Mouse (Mus musculus): ENCODE data around the gene Liph. TPM values are rescaled to one million over a fixed set of nuclear protein-coding genes. Genes with fewer than 3 reads are reported as not detected.
A peak's percentile ranks its signal among the peaks of the same experiment; 100 is the strongest.

Liph gene
- polyA plus RNA-seq, 1 experiment = 2.8 TPM

GRCm38 (mm10) chr16:22009099-22009584 is 13.7 kb upstream of the Liph start, which contains the start of gene Senp2:
TSS of gene Senp2 (plus strand) at chr16:22009484.
- Histone ChIP-seq H3K4me1 (ENCODE audit: control insufficient read depth, insufficient read depth, low read length) (peaks cover 2% of the 10 kb centered on the region), H3K36me3 (ENCODE audit: control insufficient read depth, insufficient read depth, low read length) (peaks cover 1% of the 10 kb centered on the region; the same call in 1 of the 2 replicates), H3K4me3 (ENCODE audit: control insufficient read depth, low read depth, low read length) (peak within 1 kb of the TSS; percentile 90), H3K27ac (ENCODE audit: control insufficient read depth, insufficient read depth, low read depth, low read length) (peak within 1 kb of the TSS; percentile 87), H3K27me3 (ENCODE audit: control insufficient read depth, insufficient read depth, low read length) (no peaks in the 10 kb centered on the region)
- no peak for TF ChIP-seq CTCF (IDR thresholded peaks at IDR 0.05; ENCODE audit: control insufficient read depth, insufficient read depth, insufficient replicate concordance, low read depth, low read length)
- TF ChIP-seq POLR2A (IDR thresholded peaks at IDR 0.05; ENCODE audit: control insufficient read depth, low read depth, low read length) = no peak; the same call in 1 of the 2 replicates

GRCm38 (mm10) chr16:22001606-22002005 is 6.1 kb upstream of the Liph start:
- H3K27ac ChIP-seq (ENCODE audit: control insufficient read depth, insufficient read depth, low read depth, low read length) = no peak overlapping the region
- no peak for TF ChIP-seq POLR2A (IDR thresholded peaks at IDR 0.05; ENCODE audit: control insufficient read depth, low read depth, low read length)
- no peak for TF ChIP-seq CTCF (IDR thresholded peaks at IDR 0.05; ENCODE audit: control insufficient read depth, insufficient read depth, insufficient replicate concordance, low read depth, low read length)
- no peak overlapping the region for H3K4me3 ChIP-seq (ENCODE audit: control insufficient read depth, low read depth, low read length)
- no peaks in the 10 kb centered on the region for H3K4me1 ChIP-seq (ENCODE audit: control insufficient read depth, insufficient read depth, low read length)
- no peaks in the 10 kb centered on the region for H3K36me3 ChIP-seq (ENCODE audit: control insufficient read depth, insufficient read depth, low read length)
- H3K27me3 ChIP-seq (ENCODE audit: control insufficient read depth, insufficient read depth, low read length) = no peaks in the 10 kb centered on the region

GRCm38 (mm10) chr16:22001172-22001571 is 5.7 kb upstream of the Liph start:
- H3K4me1 ChIP-seq (ENCODE audit: control insufficient read depth, insufficient read depth, low read length) = no peaks in the 10 kb centered on the region
- TF ChIP-seq POLR2A (IDR thresholded peaks at IDR 0.05; ENCODE audit: control insufficient read depth, low read depth, low read length) (no peak), CTCF (IDR thresholded peaks at IDR 0.05; ENCODE audit: control insufficient read depth, insufficient read depth, insufficient replicate concordance, low read depth, low read length) (no peak)
- H3K36me3 ChIP-seq (ENCODE audit: control insufficient read depth, insufficient read depth, low read length) = no peaks in the 10 kb centered on the region
- H3K4me3 ChIP-seq (ENCODE audit: control insufficient read depth, low read depth, low read length) = no peak overlapping the region
- H3K27me3 ChIP-seq (ENCODE audit: control insufficient read depth, insufficient read depth, low read length) = no peaks in the 10 kb centered on the region
- no peak overlapping the region for H3K27ac ChIP-seq (ENCODE audit: control insufficient read depth, insufficient read depth, low read depth, low read length)

GRCm38 (mm10) chr16:21999941-22000690 is 4.7 kb upstream of the Liph start:
- TF ChIP-seq CTCF (IDR thresholded peaks at IDR 0.05; ENCODE audit: control insufficient read depth, insufficient read depth, insufficient replicate concordance, low read depth, low read length) = no peak
- TF ChIP-seq POLR2A (IDR thresholded peaks at IDR 0.05; ENCODE audit: control insufficient read depth, low read depth, low read length) = no peak

GRCm38 (mm10) chr16:21998061-21998460 is 2.6 kb upstream of the Liph start:
- TF ChIP-seq CTCF (IDR thresholded peaks at IDR 0.05; ENCODE audit: control insufficient read depth, insufficient read depth, insufficient replicate concordance, low read depth, low read length) = no peak
- no peak for TF ChIP-seq POLR2A (IDR thresholded peaks at IDR 0.05; ENCODE audit: control insufficient read depth, low read depth, low read length)
- H3K27ac ChIP-seq (ENCODE audit: control insufficient read depth, insufficient read depth, low read depth, low read length) = no peak overlapping the region
- no peak overlapping the region for H3K4me3 ChIP-seq (ENCODE audit: control insufficient read depth, low read depth, low read length)
- no peaks in the 10 kb centered on the region for H3K27me3 ChIP-seq (ENCODE audit: control insufficient read depth, insufficient read depth, low read length)
- no peaks in the 10 kb centered on the region for H3K36me3 ChIP-seq (ENCODE audit: control insufficient read depth, insufficient read depth, low read length)
- no peaks in the 10 kb centered on the region for H3K4me1 ChIP-seq (ENCODE audit: control insufficient read depth, insufficient read depth, low read length)

More at GRCm38 (mm10) chr16:21999941-22000690, 4.7 kb upstream of the Liph start:
- Histone ChIP-seq H3K36me3 (ENCODE audit: control insufficient read depth, insufficient read depth, low read length) (no peaks in the 10 kb centered on the region), H3K4me3 (ENCODE audit: control insufficient read depth, low read depth, low read length) (no peak overlapping the region), H3K4me1 (ENCODE audit: control insufficient read depth, insufficient read depth, low read length) (no peaks in the 10 kb centered on the region), H3K27ac (ENCODE audit: control insufficient read depth, insufficient read depth, low read depth, low read length) (no peak overlapping the region), H3K27me3 (ENCODE audit: control insufficient read depth, insufficient read depth, low read length) (no peaks in the 10 kb centered on the region)

GRCm38 (mm10) chr16:21996881-21997641 is 1.6 kb upstream of the Liph start:
- Histone ChIP-seq H3K27me3 (ENCODE audit: control insufficient read depth, insufficient read depth, low read length) (no peaks in the 10 kb centered on the region), H3K27ac (ENCODE audit: control insufficient read depth, insufficient read depth, low read depth, low read length) (no peak overlapping the region), H3K4me1 (ENCODE audit: control insufficient read depth, insufficient read depth, low read length) (no peaks in the 10 kb centered on the region), H3K36me3 (ENCODE audit: control insufficient read depth, insufficient read depth, low read length) (no peaks in the 10 kb centered on the region), H3K4me3 (ENCODE audit: control insufficient read depth, low read depth, low read length) (no peak overlapping the region)
- no peak for TF ChIP-seq POLR2A (IDR thresholded peaks at IDR 0.05; ENCODE audit: control insufficient read depth, low read depth, low read length)

- Histone ChIP-seq H3K4me1 (ENCODE audit: control insufficient read depth, insufficient read depth, low read length) (no peaks in the 10 kb centered on the region), H3K27me3 (ENCODE audit: control insufficient read depth, insufficient read depth, low read length) (no peaks in the 10 kb centered on the region), H3K36me3 (ENCODE audit: control insufficient read depth, insufficient read depth, low read length) (no peaks in the 10 kb centered on the region), H3K27ac (ENCODE audit: control insufficient read depth, insufficient read depth, low read depth, low read length) (no peak overlapping the region), H3K4me3 (ENCODE audit: control insufficient read depth, low read depth, low read length) (no peak overlapping the region)
- no peak for TF ChIP-seq POLR2A (IDR thresholded peaks at IDR 0.05; ENCODE audit: control insufficient read depth, low read depth, low read length)
- no peak for TF ChIP-seq CTCF (IDR thresholded peaks at IDR 0.05; ENCODE audit: control insufficient read depth, insufficient read depth, insufficient replicate concordance, low read depth, low read length)
Measured at GRCm38 (mm10) chr16:21996402-21996801, 939 bp upstream of the Liph start.
